ENCODE assay signal across 8 mouse cellular contexts in genomic region chr11:72573819-72574218, GRCm38 (mm10). TPM values are rescaled to one million over a fixed set of nuclear protein-coding genes. Genes with fewer than 3 reads are reported as not detected.
DNase-seq lines count a peak whose midpoint lies in the region; ATAC-seq and TF ChIP-seq lines count a peak whose summit lies in the region.

No protein-coding gene starts in this region.

- H3K27ac ChIP-seq in stomach, postnatal 0 days (replicated peaks) = no peak overlapping the region
- no peak overlapping the region for H3K27ac ChIP-seq in midbrain, embryonic 16.5 days (ENCODE audit: low read length)

- H3K4me2 ChIP-seq in stomach, postnatal 0 days (replicated peaks; ENCODE audit: low read depth) = no peak overlapping the region
- no peak overlapping the region for H3K4me2 ChIP-seq in midbrain, embryonic 16.5 days (ENCODE audit: low read length)

- peak; percentile 35; the same call in 1 of the 2 replicates for ATAC-seq in frontal cortex, adult (ENCODE audit: low TSS enrichment)
- peak; percentile 47 for ATAC-seq in stomach, postnatal 0 days (ENCODE audit: low FRiP score, low TSS enrichment)
- ATAC-seq in erythroid progenitor cell, adult 5-6 weeks (replicated peaks; ENCODE audit: low FRiP score, poor library complexity, severe bottlenecking) = no peak
- no peak for ATAC-seq in midbrain, embryonic 16.5 days

- no peaks in the 10 kb centered on the region for H3K27me3 ChIP-seq in stomach, postnatal 0 days (ENCODE audit: control insufficient read depth, insufficient read depth, low read length)
- H3K27me3 ChIP-seq in midbrain, embryonic 16.5 days (ENCODE audit: control insufficient read depth, insufficient read depth, low read depth, low read length) = no peaks in the 10 kb centered on the region

- 0 out of 2 replicates have a peak, but pooled peaks cover 2% of the 10 kb centered on the region for H3K4me1 ChIP-seq in stomach, postnatal 0 days (replicated peaks; ENCODE audit: control insufficient read depth, insufficient read depth)
- H3K4me1 ChIP-seq in midbrain, embryonic 16.5 days (ENCODE audit: control insufficient read depth, insufficient read depth, low read length) = peaks cover 2% of the 10 kb centered on the region; the same call in 1 of the 2 replicates

- WGBS in stomach, postnatal 0 days = 80% methylated on average over 1 of the region's 1 CpGs
- 90% methylated on average over 1 of the region's 1 CpGs for WGBS in midbrain, embryonic 16.5 days

- no peaks in the 10 kb centered on the region for H3K36me3 ChIP-seq in stomach, postnatal 0 days (ENCODE audit: control insufficient read depth, insufficient read depth, low read length)
- no peaks in the 10 kb centered on the region for H3K36me3 ChIP-seq in midbrain, embryonic 16.5 days (ENCODE audit: control insufficient read depth, insufficient read depth, low read length)

- no peak for DNase-seq in frontal cortex, postnatal 14 days (ENCODE audit: low spot score in 2 of 2)
- peak; percentile 20 to 22 for DNase-seq in urinary bladder, postnatal 36 days (ENCODE audit: low spot score in 2 of 2)
- no peak for DNase-seq in urinary bladder, postnatal 10 days (ENCODE audit: low spot score)
- DNase-seq in kidney, adult 9 months = peak; percentile 67
- peak; percentile 39 for DNase-seq in stomach, postnatal 0 days (ENCODE audit: low spot score)

- TF ChIP-seq EP300 in stomach, postnatal 0 days (optimal IDR thresholded peaks at IDR 0.05) = no peak

- TF ChIP-seq CTCF in stomach, postnatal 0 days (IDR thresholded peaks at IDR 0.05; ENCODE audit: low read depth) = peak; percentile 79

- H3K9me3 ChIP-seq in stomach, postnatal 0 days (ENCODE audit: control insufficient read depth, low read length) = no peaks in the 10 kb centered on the region
- H3K9me3 ChIP-seq in midbrain, embryonic 16.5 days (replicated peaks; ENCODE audit: control insufficient read depth, low read length, poor library complexity, severe bottlenecking) = no peaks in the 10 kb centered on the region

- no peak overlapping the region for H3K9ac ChIP-seq in stomach, postnatal 0 days (ENCODE audit: low read length)
- H3K9ac ChIP-seq in midbrain, embryonic 16.5 days (ENCODE audit: low read depth, low read length) = no peak overlapping the region

- no peak overlapping the region for H3K4me3 ChIP-seq in stomach, postnatal 0 days (ENCODE audit: low read depth, low read length)
- no peak overlapping the region for H3K4me3 ChIP-seq in midbrain, embryonic 16.5 days (ENCODE audit: low read depth, low read length)

RNA-seq across cellular contexts. Expression of gene Spns3, which starts 23.5 kb away (rescaled TPM):
- polyA plus RNA-seq in stomach, postnatal 0 days (2015; fragmentation: Nextera tagmentation; extraction: Ambion mirVana) = 0.75 and 1.0 TPM in 2 replicates
- total RNA-seq in erythroid progenitor cell, adult 5-6 weeks (2015; ENCODE audit: low replicate concordance) = 1.4 and 6.7 TPM in 2 replicates
- 0.39 and 0.76 TPM in 2 replicates for total RNA-seq in erythroid progenitor cell, adult 5-6 weeks (2017; ENCODE audit: low replicate concordance)
- polyA plus RNA-seq in midbrain, embryonic 16.5 days (2015; fragmentation: Nextera tagmentation; extraction: Ambion mirVana) = 0.17 TPM in 1 of 2 replicates, not detected in the other

RNA-seq across cellular contexts. Expression of gene Ube2g1, which starts 33.3 kb away (rescaled TPM):
- 43.6 and 43.7 TPM in 2 replicates for polyA plus RNA-seq in stomach, postnatal 0 days (2015; fragmentation: Nextera tagmentation; extraction: Ambion mirVana)
- total RNA-seq in erythroid progenitor cell, adult 5-6 weeks (2015; ENCODE audit: low replicate concordance) = 19.8 and 21.0 TPM in 2 replicates
- total RNA-seq in erythroid progenitor cell, adult 5-6 weeks (2017; ENCODE audit: low replicate concordance) = 11.3 and 16.6 TPM in 2 replicates
- 78.6 and 91.2 TPM in 2 replicates for polyA plus RNA-seq in midbrain, embryonic 16.5 days (2015; fragmentation: Nextera tagmentation; extraction: Ambion mirVana)

Comparison
In these comparisons a context has a peak if more than half of its experiments do, and no peak if none do; other contexts are left out.
1. DNase-seq: peak in urinary bladder, postnatal 36 days (2 of 2), kidney, adult 9 months (single experiment) and stomach, postnatal 0 days (single experiment); none in frontal cortex, postnatal 14 days (0 of 2) and urinary bladder, postnatal 10 days (single experiment).
2. ATAC-seq: peak in frontal cortex, adult (single experiment) and stomach, postnatal 0 days (single experiment); none in erythroid progenitor cell, adult 5-6 weeks (single experiment) and midbrain, embryonic 16.5 days (single experiment).